Mouse (Mus musculus) brain, embryonic 14.5 days (tissue): ENCODE results near the gene Ssb. TPM values are rescaled to one million over a fixed set of nuclear protein-coding genes. Genes with fewer than 3 reads are reported as not detected.

Source experiments
- DNase-seq: peaks from one replicate; pipeline ENCODE4 v3.0.0-alpha.2; 2011; ENCODE audit warnings: low read depth
- CTCF ChIP-seq: fragments of 200-500 bp; IDR thresholded peaks from 2 replicates; pipeline ENCODE4 v1.5.1; 2012; ENCODE audit warnings: inconsistent platforms, mild to moderate bottlenecking, moderate library complexity, borderline replicate concordance; ENCODE audit not compliant: insufficient read depth, insufficient read length; ENCODE audit errors: extremely low read depth
- POLR2A ChIP-seq: fragments of 200-500 bp; IDR thresholded peaks from 2 replicates; pipeline ENCODE4 v1.6.1; 2012; ENCODE audit warnings: mild to moderate bottlenecking, inconsistent platforms, borderline replicate concordance; ENCODE audit not compliant: poor library complexity, insufficient read depth, insufficient read length, severe bottlenecking; ENCODE audit errors: extremely low read depth
- polyA plus RNA-seq: library from polyadenylated mRNA; depleted of rRNA; stranded (reverse); fragments of >200 nt; gene quantifications from 2 replicates; pipeline ENCODE4 v1.2.3, GENCODE M21; 2012

Gene Ssb
- polyA plus RNA-seq, 1 experiment = 119 TPM

GRCm38 (mm10) chr2:69830116-69830515 lies 31.2 kb upstream of the Ssb start:
- no peak for DNase-seq
- no peak for TF ChIP-seq POLR2A
- no peak for TF ChIP-seq CTCF

GRCm38 (mm10) chr2:69837244-69837967 lies 24.0 kb upstream of the Ssb start:
- DNase-seq = peak; percentile 44
- TF ChIP-seq CTCF = no peak

- TF ChIP-seq POLR2A = no peak
- TF ChIP-seq CTCF = 0 out of 2 replicates have a peak, but pooled peaks have one; percentile 13
- DNase-seq = no peak
Measured at GRCm38 (mm10) chr2:69837996-69838395, 23.4 kb upstream of the Ssb start.

GRCm38 (mm10) chr2:69838707-69839106 lies 22.7 kb upstream of the Ssb start:
- no peak for DNase-seq
- no peak for TF ChIP-seq POLR2A
- no peak for TF ChIP-seq CTCF

GRCm38 (mm10) chr2:69840261-69840660 lies 21.1 kb upstream of the Ssb start:
- TF ChIP-seq CTCF = no peak
- TF ChIP-seq POLR2A = no peak
- peak; percentile 58 for DNase-seq

- peak; percentile 43 for DNase-seq
- no peak for TF ChIP-seq CTCF
- no peak for TF ChIP-seq POLR2A
Measured at GRCm38 (mm10) chr2:69849215-69849614, 12.1 kb upstream of the Ssb start.

GRCm38 (mm10) chr2:69851427-69852058 lies 9.8 kb upstream of the Ssb start:
- TF ChIP-seq POLR2A (no peak), CTCF (no peak)
- no peak for DNase-seq

GRCm38 (mm10) chr2:69856392-69856791 lies 5.0 kb upstream of the Ssb start:
- DNase-seq = no peak
- TF ChIP-seq POLR2A (no peak), CTCF (no peak)

- TF ChIP-seq CTCF = peak; percentile 26; the same call in 1 of the 2 replicates
- no peak for TF ChIP-seq POLR2A
- peak; percentile 6 for DNase-seq
Measured at GRCm38 (mm10) chr2:69857882-69858281, 3.5 kb upstream of the Ssb start.

GRCm38 (mm10) chr2:69860972-69861452 lies 350 bp upstream of the Ssb start:
- TF ChIP-seq POLR2A (no peak), CTCF (no peak)
- DNase-seq = no peak

- peak; percentile 33 for DNase-seq
- no peak for TF ChIP-seq CTCF
- no peak for TF ChIP-seq POLR2A
Measured at GRCm38 (mm10) chr2:69862117-69862657, 825 bp downstream of the Ssb start.
